Mouse (Mus musculus) cerebellum, postnatal 25 days (tissue): ENCODE data around the gene Slc43a1.
"Not testable (repeated sequence)": the region's sequence is repeated elsewhere in the genome, so short reads cannot be mapped to it uniquely, and the experiment has no call there.

Experiments used
- DNase-seq, 2 experiments: peaks; one replicate each; pipeline ENCODE4 v3.0.0; 2021; ENCODE audit warnings: mixed read lengths in 2 of 2

The Slc43a1 gene

DNA sequence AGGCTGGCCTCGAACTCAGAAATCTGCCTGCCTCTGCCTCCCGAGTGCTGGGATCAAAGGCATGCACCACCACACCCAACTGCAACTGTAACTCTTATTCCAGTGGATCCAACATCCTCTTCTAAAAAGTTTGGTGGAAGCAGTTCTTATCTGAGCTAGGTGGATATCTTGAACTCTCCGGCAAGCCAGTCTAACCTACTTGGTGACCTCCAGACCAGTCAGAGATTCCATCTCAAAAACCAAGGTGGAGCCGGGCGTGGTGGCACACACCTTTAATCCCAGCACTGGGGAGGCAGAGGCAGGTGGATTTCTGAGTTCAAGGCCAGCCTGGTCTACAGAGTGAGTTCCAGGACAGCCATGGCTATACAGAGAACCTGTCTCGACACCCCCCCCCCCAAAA lies 58.0 kb downstream of the Slc43a1 start:
- DNase-seq: not testable (repeated sequence)

DNA sequence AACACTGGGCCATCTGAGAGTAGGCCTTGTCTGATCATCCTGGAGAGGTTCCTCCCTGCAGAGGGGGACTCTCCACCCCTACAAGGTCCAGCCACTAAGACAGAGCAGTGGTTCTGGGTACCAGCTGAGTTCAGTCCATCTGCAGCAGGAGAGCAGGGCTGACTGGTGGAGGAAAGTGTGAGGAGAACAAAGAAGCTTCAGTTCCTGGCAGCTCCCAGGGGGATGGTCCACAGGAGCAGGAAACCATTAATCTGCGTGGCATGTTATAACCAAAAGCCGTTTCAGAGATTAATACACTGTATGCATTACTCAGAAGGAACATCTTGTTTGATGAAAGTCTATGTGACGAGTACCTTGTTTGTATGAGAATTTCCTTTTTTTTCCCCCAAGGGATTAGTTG lies 74.1 kb downstream of the Slc43a1 start:
- DNase-seq: no peak
